Mouse (Mus musculus) brown adipose tissue, adult 24 weeks (tissue): ENCODE results near the gene Fam83d. TPM values are rescaled to one million over a fixed set of nuclear protein-coding genes. Genes with fewer than 3 reads are reported as not detected.

Experiments used
- H3K27ac ChIP-seq: fragments of 200-500 bp; replicated peaks from 2 replicates; pipeline ENCODE4 v1.5.1; 2012; ENCODE audit warnings: low read depth, mild to moderate bottlenecking, low read length
- H3K4me1 ChIP-seq: fragments of 200-500 bp; 2 replicates; pipeline ENCODE4 v1.6.1; 2012; ENCODE audit warnings: low read length, mixed read lengths; ENCODE audit not compliant: control insufficient read depth, insufficient read depth, insufficient read length
- H3K4me3 ChIP-seq: fragments of 200-500 bp; 2 replicates; pipeline ENCODE4 v1.5.1; 2012; ENCODE audit warnings: low read depth, mild to moderate bottlenecking, low read length, moderate library complexity; ENCODE audit not compliant: insufficient read depth
- polyA plus RNA-seq: library from polyadenylated mRNA; stranded (reverse); fragments of >200 nt; gene quantifications from 2 replicates; pipeline ENCODE4 v1.2.4, GENCODE M21; 2012; ENCODE audit not compliant: missing spikeins, insufficient read depth, insufficient read length

Fam83d gene
- polyA plus RNA-seq, 1 experiment: not detected

DNA sequence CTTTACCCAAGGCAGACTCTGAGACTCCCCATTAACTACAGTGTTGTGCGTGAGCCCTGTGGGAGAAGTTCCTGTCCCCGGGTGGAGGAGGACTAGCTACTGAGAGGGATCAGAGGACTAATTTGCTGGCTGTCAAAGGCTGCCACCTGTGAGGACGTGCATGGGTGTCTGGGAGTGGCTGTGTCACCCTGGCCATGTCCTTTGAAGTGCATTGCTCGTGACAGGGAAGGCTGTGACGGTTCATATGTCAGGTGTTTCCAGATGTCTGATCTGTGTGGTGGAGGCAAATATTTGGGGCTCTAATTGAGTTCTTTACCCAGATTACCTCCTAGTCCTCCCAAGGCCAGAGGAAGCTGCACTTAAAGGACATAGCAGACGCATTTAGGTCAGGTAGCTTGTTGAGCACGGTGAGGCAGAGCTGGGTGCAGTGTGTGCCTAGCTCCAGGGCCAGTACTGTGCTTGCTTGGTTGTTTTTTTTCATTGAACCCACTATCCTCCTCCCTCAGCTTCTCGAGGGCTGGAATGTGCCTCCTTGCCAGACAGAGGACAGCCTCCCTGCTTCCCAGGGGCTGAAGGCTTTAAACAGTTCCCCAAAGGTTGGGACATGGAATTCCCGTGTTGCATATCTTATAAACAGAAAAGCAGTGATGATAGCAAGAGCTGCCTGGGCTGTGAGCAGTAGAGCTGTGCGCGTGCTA, 3.3 kb downstream of the Fam83d start:
- Histone ChIP-seq H3K4me3 (no peak overlapping the region), H3K4me1 (peaks cover 9% of the 10 kb centered on the region), H3K27ac (no peak overlapping the region)

DNA sequence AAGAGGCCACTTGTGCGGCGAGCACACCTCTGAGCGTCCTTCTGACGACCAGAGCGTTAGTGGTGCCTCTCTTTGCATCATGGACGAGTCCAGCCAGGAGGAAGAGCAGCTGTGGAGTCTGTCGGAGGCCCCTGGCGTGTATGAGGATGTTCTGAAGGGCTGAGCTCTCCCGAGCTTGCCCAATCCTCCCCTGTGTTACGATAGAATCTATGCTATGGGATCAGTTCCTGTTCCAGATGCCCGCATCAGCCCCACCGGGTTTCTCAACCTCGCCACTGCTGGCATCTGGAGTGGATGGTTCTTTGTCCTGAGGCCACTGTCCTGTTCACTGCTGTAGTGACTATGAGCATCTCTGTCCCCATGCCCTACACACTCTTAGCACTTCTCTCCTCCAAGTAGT, 4.9 kb downstream of the Fam83d start:
- Histone ChIP-seq H3K27ac (no peak overlapping the region), H3K4me1 (peaks cover 17% of the 10 kb centered on the region)

GRCm38 (mm10) chr2:158774886-158775285, 7.0 kb downstream of the Fam83d start:
- H3K4me3 ChIP-seq: no peak overlapping the region
- peaks cover 12% of the 10 kb centered on the region for H3K4me1 ChIP-seq
- H3K27ac ChIP-seq: no peak overlapping the region

More for the DNA sequence above, 4.9 kb downstream of the Fam83d start:
- no peak overlapping the region for H3K4me3 ChIP-seq

DNA sequence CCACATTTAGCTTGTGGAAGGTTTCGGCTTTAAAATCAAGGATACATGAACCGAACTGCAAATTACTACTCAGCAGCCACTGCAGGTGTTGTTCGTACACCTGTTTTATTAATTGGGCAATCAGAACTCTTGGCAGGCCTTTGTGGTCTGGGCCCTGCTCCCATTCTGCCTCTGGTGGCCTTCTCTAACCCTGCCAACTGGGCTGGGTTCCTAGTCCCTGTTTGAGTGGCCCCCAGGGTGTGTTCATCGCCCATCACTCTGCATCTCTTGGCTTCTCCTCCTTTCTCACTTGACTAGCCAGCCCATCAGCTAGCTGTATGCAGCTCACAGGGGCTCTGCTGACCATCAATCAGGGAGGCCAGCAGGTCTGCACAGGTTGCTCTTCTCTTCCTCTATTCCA, 8.8 kb downstream of the Fam83d start:
- Histone ChIP-seq H3K4me3 (no peak overlapping the region), H3K4me1 (peaks cover 9% of the 10 kb centered on the region), H3K27ac (no peak overlapping the region)

GRCm38 (mm10) chr2:158777490-158777889, 9.6 kb downstream of the Fam83d start:
- H3K4me1 ChIP-seq: peaks cover 9% of the 10 kb centered on the region
- H3K4me3 ChIP-seq: no peak overlapping the region
- H3K27ac ChIP-seq: no peak overlapping the region

GRCm38 (mm10) chr2:158778349-158778748, 10.5 kb downstream of the Fam83d start:
- H3K4me1 ChIP-seq: peaks cover 11% of the 10 kb centered on the region
- no peak overlapping the region for H3K4me3 ChIP-seq
- H3K27ac ChIP-seq: no peak overlapping the region

DNA sequence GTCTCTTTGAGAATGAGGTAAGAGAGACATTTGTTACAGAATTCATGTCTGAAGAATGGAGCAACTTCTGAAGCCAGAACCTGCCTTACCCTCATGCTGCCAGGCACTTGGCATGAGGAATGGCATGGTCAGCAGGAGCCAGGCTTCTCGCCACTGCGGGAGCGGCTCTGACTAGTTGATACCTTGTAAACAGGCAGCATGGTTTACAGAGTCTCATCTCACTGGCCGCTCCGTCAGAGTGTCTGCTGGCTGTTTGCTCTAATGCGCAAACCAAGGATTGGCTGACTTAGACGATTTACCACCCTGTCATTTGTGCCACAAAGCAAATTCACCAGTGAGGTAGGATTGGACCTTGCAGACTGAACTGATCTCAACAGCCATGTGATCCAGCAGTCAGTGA, 13.2 kb downstream of the Fam83d start:
- no peak overlapping the region for H3K27ac ChIP-seq
- H3K4me3 ChIP-seq: no peak overlapping the region

GRCm38 (mm10) chr2:158786927-158787795, 19.3 kb downstream of the Fam83d start:
- Histone ChIP-seq H3K27ac (no peak overlapping the region), H3K4me1 (peaks cover 9% of the 10 kb centered on the region), H3K4me3 (no peak overlapping the region)

More for the DNA sequence above, 13.2 kb downstream of the Fam83d start:
- peaks cover 15% of the 10 kb centered on the region for H3K4me1 ChIP-seq

GRCm38 (mm10) chr2:158794494-158795004, 26.7 kb downstream of the Fam83d start, which contains the start of gene Dhx35:
Gene Dhx35, plus strand, starts transcription at chr2:158794807.
- Histone ChIP-seq H3K4me1 (peaks cover 4% of the 10 kb centered on the region; the same call in 1 of the 2 replicates), H3K27ac (peak within 1 kb of the TSS; percentile 55), H3K4me3 (peak within 1 kb of the TSS; percentile 75)

DNA sequence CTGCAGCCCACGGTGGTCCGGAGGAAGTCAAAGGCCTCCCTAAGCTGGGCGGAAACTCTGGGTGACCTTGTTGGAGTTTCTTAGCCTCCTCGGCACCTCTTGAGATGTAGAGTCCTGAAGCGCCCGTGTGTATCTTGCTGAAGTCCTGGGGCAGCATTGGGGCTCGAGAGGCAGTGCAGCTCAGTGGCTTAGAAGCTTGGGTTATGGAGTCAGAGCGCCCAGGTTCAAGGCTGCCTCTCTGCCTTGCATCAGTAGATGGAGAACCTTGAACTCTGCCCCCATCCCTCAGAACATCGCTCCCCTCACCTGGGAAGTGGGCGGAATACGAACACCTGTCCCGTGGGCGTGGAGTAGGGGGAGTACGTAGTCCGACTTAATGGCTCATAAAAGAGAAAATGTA, 27.1 kb downstream of the Fam83d start:
- Histone ChIP-seq H3K4me3 (peak overlapping the region; percentile 75), H3K27ac (peak overlapping the region; percentile 39), H3K4me1 (peaks cover 4% of the 10 kb centered on the region; the same call in 1 of the 2 replicates)

- no peak overlapping the region for H3K4me3 ChIP-seq
- no peak overlapping the region for H3K27ac ChIP-seq
- peaks cover 4% of the 10 kb centered on the region; the same call in 1 of the 2 replicates for H3K4me1 ChIP-seq
Measured at GRCm38 (mm10) chr2:158795875-158796274, 28.0 kb downstream of the Fam83d start.

DNA sequence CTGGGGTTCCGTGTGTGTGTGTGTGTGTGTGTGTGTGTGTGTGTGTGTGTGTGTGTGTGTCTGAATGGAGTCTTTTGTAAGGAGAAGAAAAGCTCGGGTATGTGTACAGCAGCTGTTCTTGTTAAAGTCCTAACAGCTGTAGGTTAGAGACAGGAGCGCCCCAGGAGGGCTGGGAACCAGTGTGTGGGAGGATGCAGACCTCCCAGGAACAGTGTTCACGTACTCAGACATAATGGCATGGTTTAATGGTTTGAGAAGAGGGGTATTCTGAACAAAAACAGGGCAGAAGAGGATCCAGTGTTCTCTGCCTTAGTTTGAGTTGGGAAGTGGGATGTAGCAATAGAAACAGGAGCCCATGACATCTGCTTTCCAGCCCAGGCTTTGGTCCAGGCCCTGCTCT, 31.4 kb downstream of the Fam83d start:
- Histone ChIP-seq H3K27ac (no peak overlapping the region), H3K4me1 (peaks cover 4% of the 10 kb centered on the region; the same call in 1 of the 2 replicates), H3K4me3 (no peak overlapping the region)

GRCm38 (mm10) chr2:158800788-158801187, 32.9 kb downstream of the Fam83d start:
- H3K4me1 ChIP-seq: no peaks in the 10 kb centered on the region
- H3K4me3 ChIP-seq: no peak overlapping the region
- H3K27ac ChIP-seq: no peak overlapping the region

GRCm38 (mm10) chr2:158803575-158803974, 35.7 kb downstream of the Fam83d start:
- H3K4me3 ChIP-seq: no peak overlapping the region
- no peaks in the 10 kb centered on the region for H3K4me1 ChIP-seq
- no peak overlapping the region for H3K27ac ChIP-seq

DNA sequence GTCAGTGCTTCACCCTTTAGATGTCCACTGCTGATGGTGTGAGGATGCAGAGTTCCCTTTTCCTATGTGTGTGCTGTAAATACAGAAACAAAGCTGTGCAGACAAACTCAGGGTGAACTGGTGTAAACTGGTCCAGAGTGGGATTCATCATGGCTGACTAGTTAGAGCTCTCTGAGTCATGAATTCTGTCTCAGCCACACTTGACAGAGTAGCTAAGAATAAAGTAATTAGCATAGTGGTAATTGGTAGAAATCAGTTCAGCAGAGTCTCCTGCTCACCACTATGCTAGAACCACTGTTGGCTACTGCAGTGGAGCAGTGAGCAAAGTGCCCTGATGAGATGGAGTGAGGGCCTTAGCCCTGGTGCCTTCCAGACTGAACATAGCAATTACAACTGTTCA, 47.8 kb downstream of the Fam83d start:
- Histone ChIP-seq H3K27ac (no peak overlapping the region), H3K4me1 (no peaks in the 10 kb centered on the region), H3K4me3 (no peak overlapping the region)
